Mouse (Mus musculus) CH12.LX (cell line): Measurements from ENCODE around the gene Rplp0. TPM values are rescaled to one million over a fixed set of nuclear protein-coding genes. Genes with fewer than 3 reads are reported as not detected.

Experiments
- DNase-seq: peaks from one replicate; pipeline ENCODE4 v3.0.0-alpha.2; 2013; ENCODE audit errors: extremely low read depth
- H3K27ac ChIP-seq: 2 replicates; pipeline ENCODE4 v1.5.1; 2012; ENCODE audit warnings: low read depth, mild to moderate bottlenecking, control low read depth, moderate library complexity; ENCODE audit not compliant: insufficient read depth
- H3K27me3 ChIP-seq: replicated peaks from 2 replicates; pipeline ENCODE3; 2012; ENCODE audit warnings: inconsistent platforms
- H3K36me3 ChIP-seq, 2 experiments: replicated peaks in 1 of 2; 2 replicates each; pipeline versions ENCODE3 to v1.6.1; 2012; ENCODE audit warnings: inconsistent platforms in 1 of 2, low read length in 1 of 2, mild to moderate bottlenecking in 1 of 2, mixed read lengths in 1 of 2, moderate library complexity in 1 of 2; ENCODE audit not compliant: control insufficient read depth in 1 of 2, insufficient read depth in 1 of 2
- H3K4me1 ChIP-seq, 2 experiments: 2 replicates each; pipeline ENCODE4 v1.6.1; 2012; ENCODE audit warnings: inconsistent platforms in 1 of 2, moderate library complexity in 1 of 2; ENCODE audit not compliant: insufficient read depth in 2 of 2, control insufficient read depth in 1 of 2
- H3K4me2 ChIP-seq: 2 replicates; pipeline ENCODE4 v1.6.1; 2012; ENCODE audit warnings: low read depth, mild to moderate bottlenecking, control low read depth; ENCODE audit not compliant: poor library complexity, insufficient read depth, severe bottlenecking
- H3K4me3 ChIP-seq, 3 experiments: fragments of 150-350 bp in 1 of 3; sonication (generic) in 1 of 3; replicated peaks in 1 of 3; 2 replicates each; pipeline versions ENCODE3 to v1.5.1; 2011 to 2012; ENCODE audit warnings: low read depth in 2 of 3, low read length in 2 of 3, mild to moderate bottlenecking in 2 of 3, moderate library complexity in 2 of 3, control low read depth in 1 of 3, improper control_type of control experiment in 1 of 3, inconsistent platforms in 1 of 3, mixed read lengths in 1 of 3; ENCODE audit not compliant: poor library complexity in 1 of 3
- H3K79me2 ChIP-seq: replicated peaks from 2 replicates; pipeline ENCODE4 v1.6.1; 2012; ENCODE audit warnings: mild to moderate bottlenecking, moderate library complexity; ENCODE audit not compliant: control insufficient read depth, poor library complexity, insufficient read depth, severe bottlenecking; ENCODE audit errors: extremely low read depth
- H3K9ac ChIP-seq: 2 replicates; pipeline ENCODE4 v1.6.1; 2012; ENCODE audit warnings: low read depth, mild to moderate bottlenecking, control low read depth, moderate library complexity; ENCODE audit not compliant: insufficient read depth
- H3K9me3 ChIP-seq: replicated peaks from 2 replicates; pipeline ENCODE3; 2012; ENCODE audit warnings: low read length, inconsistent platforms, mixed read lengths
- BHLHE40 ChIP-seq: IDR thresholded peaks from 2 replicates; pipeline ENCODE4 v1.6.1; 2011; ENCODE audit warnings: mild to moderate bottlenecking, low read depth, low read length, improper control_type of control experiment
- CHD2 ChIP-seq: IDR thresholded peaks from 2 replicates; pipeline ENCODE4 v1.6.1; 2011; ENCODE audit warnings: low read length, improper control_type of control experiment
- CTCF ChIP-seq, 2 experiments: IDR thresholded peaks in 1 of 2; conservative IDR thresholded peaks in 1 of 2; 2 replicates each; pipeline ENCODE4 v1.5.1; 2011 to 2012; ENCODE audit warnings: low read depth in 2 of 2, low read length in 2 of 2, improper control_type of control experiment in 1 of 2, inconsistent platforms in 1 of 2, mild to moderate bottlenecking in 1 of 2, moderate library complexity in 1 of 2
- ELF1 ChIP-seq: IDR thresholded peaks from 2 replicates; pipeline ENCODE4 v1.6.1; 2014; ENCODE audit warnings: low read depth, mild to moderate bottlenecking, inconsistent platforms, low read length, improper control_type of control experiment
- EP300 ChIP-seq: IDR thresholded peaks from 2 replicates; pipeline ENCODE4 v1.6.1; 2011; ENCODE audit warnings: low read length, improper control_type of control experiment
- GABPA ChIP-seq: IDR thresholded peaks from 2 replicates; pipeline ENCODE4 v1.6.1; 2012; ENCODE audit warnings: low read depth, low read length, improper control_type of control experiment, inconsistent platforms; ENCODE audit not compliant: insufficient replicate concordance
- HCFC1 ChIP-seq: IDR thresholded peaks from 2 replicates; pipeline ENCODE4 v1.6.1; 2012; ENCODE audit warnings: low read depth, mild to moderate bottlenecking, inconsistent platforms, low read length, improper control_type of control experiment
- IRF4 ChIP-seq: IDR thresholded peaks from 2 replicates; pipeline ENCODE4 v1.6.1; 2014; ENCODE audit warnings: low read depth, mild to moderate bottlenecking, inconsistent platforms, low read length, improper control_type of control experiment
- JUN ChIP-seq: IDR thresholded peaks from 2 replicates; pipeline ENCODE4 v1.6.1; 2011; ENCODE audit warnings: low read depth, mild to moderate bottlenecking, low read length, improper control_type of control experiment, moderate library complexity; ENCODE audit not compliant: insufficient read depth
- KAT2A ChIP-seq: IDR thresholded peaks from 2 replicates; pipeline ENCODE4 v1.6.1; 2012; ENCODE audit warnings: low read length, improper control_type of control experiment, inconsistent platforms; ENCODE audit not compliant: insufficient replicate concordance
- MAFK ChIP-seq: IDR thresholded peaks from 2 replicates; pipeline ENCODE4 v1.6.1; 2011; ENCODE audit warnings: low read length, improper control_type of control experiment; ENCODE audit not compliant: insufficient replicate concordance
- MAX ChIP-seq: IDR thresholded peaks from 2 replicates; pipeline ENCODE4 v1.6.1; 2011; ENCODE audit warnings: low read length, improper control_type of control experiment
- MAZ ChIP-seq: IDR thresholded peaks from 2 replicates; pipeline ENCODE4 v1.6.1; 2012; ENCODE audit warnings: low read depth, mild to moderate bottlenecking, inconsistent platforms, low read length, improper control_type of control experiment, moderate library complexity
- MEF2A ChIP-seq: IDR thresholded peaks from 2 replicates; pipeline ENCODE4 v1.6.1; 2014; ENCODE audit warnings: low read depth, mild to moderate bottlenecking, inconsistent platforms, low read length, improper control_type of control experiment, borderline replicate concordance
- MXI1 ChIP-seq: IDR thresholded peaks from 2 replicates; pipeline ENCODE4 v1.6.1; 2011; ENCODE audit warnings: mild to moderate bottlenecking, low read depth, low read length, improper control_type of control experiment
- MYC ChIP-seq: IDR thresholded peaks from 2 replicates; pipeline ENCODE4 v1.6.1; 2011; ENCODE audit warnings: low read depth, mild to moderate bottlenecking, improper control_type of control experiment, low read length
- NELFE ChIP-seq: IDR thresholded peaks from 2 replicates; pipeline ENCODE4 v1.6.1; 2011; ENCODE audit warnings: low read depth, low read length, improper control_type of control experiment
- NRF1 ChIP-seq: IDR thresholded peaks from 2 replicates; pipeline ENCODE4 v1.6.1; 2014; ENCODE audit warnings: low read depth, mild to moderate bottlenecking, inconsistent platforms, low read length, improper control_type of control experiment, moderate library complexity
- PAX5 ChIP-seq: IDR thresholded peaks from 2 replicates; pipeline ENCODE4 v1.6.1; 2012; ENCODE audit warnings: low read length, inconsistent platforms, mixed read lengths
- POLR2A ChIP-seq: IDR thresholded peaks from 2 replicates; pipeline ENCODE4 v1.6.1; 2011; ENCODE audit warnings: low read depth, mild to moderate bottlenecking, improper control_type of control experiment, low read length
- POLR2AphosphoS2 ChIP-seq: IDR thresholded peaks from 2 replicates; pipeline ENCODE4 v1.6.1; 2011; ENCODE audit warnings: low read depth, low read length, improper control_type of control experiment
- RAD21 ChIP-seq: IDR thresholded peaks from 2 replicates; pipeline ENCODE4 v1.6.1; 2011; ENCODE audit warnings: low read depth, mild to moderate bottlenecking, low read length, improper control_type of control experiment, moderate library complexity
- RCOR1 ChIP-seq: conservative IDR thresholded peaks from 2 replicates; pipeline ENCODE4 v1.6.1; 2012; ENCODE audit warnings: low read depth, mild to moderate bottlenecking, inconsistent platforms, low read length, improper control_type of control experiment
- SIN3A ChIP-seq: IDR thresholded peaks from 2 replicates; pipeline ENCODE4 v1.6.1; 2012; ENCODE audit warnings: low read length, improper control_type of control experiment, inconsistent platforms
- SMC3 ChIP-seq: IDR thresholded peaks from 2 replicates; pipeline ENCODE4 v1.6.1; 2011; ENCODE audit warnings: low read depth, low read length, improper control_type of control experiment
- TBP ChIP-seq: conservative IDR thresholded peaks from 2 replicates; pipeline ENCODE4 v1.6.1; 2011; ENCODE audit warnings: low read depth, low read length, improper control_type of control experiment
- TCF12 ChIP-seq: IDR thresholded peaks from 2 replicates; pipeline ENCODE4 v1.6.1; 2014; ENCODE audit warnings: low read depth, mild to moderate bottlenecking, inconsistent platforms, low read length, improper control_type of control experiment
- UBTF ChIP-seq: IDR thresholded peaks from 2 replicates; pipeline ENCODE4 v1.6.1; 2012; ENCODE audit warnings: low read depth, mild to moderate bottlenecking, inconsistent platforms, low read length, improper control_type of control experiment, moderate library complexity
- ZC3H11A ChIP-seq: IDR thresholded peaks from 2 replicates; pipeline ENCODE4 v1.6.1; 2012; ENCODE audit warnings: low read depth, mild to moderate bottlenecking, inconsistent platforms, low read length, improper control_type of control experiment
- ZMIZ1 ChIP-seq: IDR thresholded peaks from 2 replicates; pipeline ENCODE4 v1.6.1; 2012; ENCODE audit warnings: low read depth, mild to moderate bottlenecking, inconsistent platforms, low read length, improper control_type of control experiment
- dilution Hi-C: fragments of 300-500 bp; cut with MboI; formaldehyde crosslinking; loops from 2 replicates; pipeline ENCODE4 v1.14.3; 2020; ENCODE audit warnings: low sequenced_read_pairs; ENCODE audit not compliant: extremely low pct_unique_long_range_greater_than_20kb, extremely low pct_ligation_motif_present
- in situ Hi-C: fragments of 300-500 bp; cut with MboI; formaldehyde crosslinking; loops from 3 replicates; pipeline ENCODE4 v1.14.3; 2019; ENCODE audit warnings: low sequenced_read_pairs, low pct_ligation_motif_present, low pct_unique_long_range_greater_than_20kb, mixed read lengths
- polyA plus RNA-seq: library from polyadenylated mRNA; unstranded; fragments of >175 nt; gene quantifications from 2 replicates; pipeline ENCODE4 v1.2.1, GENCODE M21; 2012; ENCODE audit warnings: low read depth; ENCODE audit not compliant: insufficient read length
- total RNA-seq, 2 experiments: library from RNA; depleted of rRNA; stranded (reverse); fragments of 300-350 nt in 1 of 2; fragments of >200 nt in 1 of 2; gene quantifications; 2 replicates each; pipeline ENCODE4 v1.2.3; 2012 to 2014

The Rplp0 gene
- total RNA-seq (2012; rRNA removed): 5,037 and 5,581 TPM in 2 replicates
- total RNA-seq (2014; rRNA removed): 5,841 and 6,606 TPM in 2 replicates
- 4,313 and 4,800 TPM in 2 replicates for polyA plus RNA-seq

- in situ Hi-C loops (no loop called here), dilution Hi-C loops (no loop called here)
- peak; percentile 99 for DNase-seq
- Histone ChIP-seq H3K9ac (peak within 1 kb of the TSS; percentile 94), H3K4me2 (peak within 1 kb of the TSS; percentile 35), H3K27me3 (no peaks in the 10 kb centered on the region), H3K79me2 (peaks cover 31% of the 10 kb centered on the region), H3K9me3 (no peaks in the 10 kb centered on the region), H3K27ac (peak within 1 kb of the TSS; percentile 60), H3K36me3 (peaks cover 29 to 50% of the 10 kb centered on the region in 2 experiments), H3K4me1 (peaks cover 4 to 33% of the 10 kb centered on the region in 2 experiments; a peak in 3 of 4 replicates), H3K4me3 (peak within 1 kb of the TSS; percentile 75 to 91 (median 91))
- TF ChIP-seq MEF2A: peak; percentile 47; the same call in 1 of the 2 replicates
- peak; percentile 89 for TF ChIP-seq TCF12
- TF ChIP-seq NRF1: no peak; the same call in none of the 2 replicates
- no peak for TF ChIP-seq ZC3H11A
- peak; percentile 84 for TF ChIP-seq HCFC1
- no peak for TF ChIP-seq UBTF
- TF ChIP-seq BHLHE40: no peak
- TF ChIP-seq JUN: no peak
- TF ChIP-seq EP300: no peak
- peak; percentile 63; the same call in 1 of the 2 replicates for TF ChIP-seq SIN3A
- TF ChIP-seq MAX: peak; percentile 96
- TF ChIP-seq TBP: peak; percentile 98
- TF ChIP-seq ZMIZ1: peak; percentile 99
- peak; percentile 24 to 99; a peak in 2 of 4 replicates for TF ChIP-seq CTCF (conservative IDR thresholded peaks at IDR 0.05 in 1 of 2, IDR thresholded peaks at IDR 0.05 in 1 of 2; ENCODE audit: low read depth in 2 of 2, low read length in 2 of 2)
- no peak for TF ChIP-seq PAX5
- TF ChIP-seq MAZ: no peak
- TF ChIP-seq MXI1: peak; percentile 88
- peak; percentile 52; the same call in 1 of the 2 replicates for TF ChIP-seq KAT2A
- peak; percentile 100 for TF ChIP-seq NELFE
- peak; percentile 97 for TF ChIP-seq MYC
- no peak for TF ChIP-seq MAFK
- TF ChIP-seq IRF4: peak; percentile 69; the same call in 1 of the 2 replicates
- no peak for TF ChIP-seq RCOR1
- peak; percentile 100 for TF ChIP-seq POLR2A
- no peak; the same call in 1 of the 2 replicates for TF ChIP-seq RAD21
- peak; percentile 94; the same call in 1 of the 2 replicates for TF ChIP-seq POLR2AphosphoS2
- peak; percentile 59 for TF ChIP-seq ELF1
- TF ChIP-seq SMC3: peak; percentile 41
- TF ChIP-seq CHD2: peak; percentile 92
- TF ChIP-seq GABPA: peak; percentile 92
Observed at GRCm38 (mm10) chr5:115559237-115560101, at the start of gene Rplp0. Gene Rplp0, plus strand, starts transcription at chr5:115559467.
